Mouse (Mus musculus) erythroid progenitor cell, adult 5-6 weeks (primary cell): ENCODE results near the gene Scoc. TPM values are rescaled to one million over a fixed set of nuclear protein-coding genes. Genes with fewer than 3 reads are reported as not detected.

Experiments
- ATAC-seq: replicated peaks from 2 replicates; pipeline ENCODE4 v1.8.0; 2016; ENCODE audit warnings: moderate number of reproducible peaks, mild to moderate bottlenecking, moderate TSS enrichment, inconsistent platforms; ENCODE audit not compliant: poor library complexity, low FRiP score, severe bottlenecking
- total RNA-seq, 2 experiments: library from RNA; stranded (forward) in 1 of 2; stranded (reverse) in 1 of 2; fragments of 150-400 nt in 1 of 2; fragments of 186-747, 209-891 nt in 1 of 2; gene quantifications; 2 replicates each; pipeline versions ENCODE4 v1.2.3 to v1.2.4; 2015 to 2017; ENCODE audit warnings: low replicate concordance in 2 of 2

Scoc gene
- total RNA-seq, 2 experiments from 2014 or later = 141 to 184 TPM

DNA sequence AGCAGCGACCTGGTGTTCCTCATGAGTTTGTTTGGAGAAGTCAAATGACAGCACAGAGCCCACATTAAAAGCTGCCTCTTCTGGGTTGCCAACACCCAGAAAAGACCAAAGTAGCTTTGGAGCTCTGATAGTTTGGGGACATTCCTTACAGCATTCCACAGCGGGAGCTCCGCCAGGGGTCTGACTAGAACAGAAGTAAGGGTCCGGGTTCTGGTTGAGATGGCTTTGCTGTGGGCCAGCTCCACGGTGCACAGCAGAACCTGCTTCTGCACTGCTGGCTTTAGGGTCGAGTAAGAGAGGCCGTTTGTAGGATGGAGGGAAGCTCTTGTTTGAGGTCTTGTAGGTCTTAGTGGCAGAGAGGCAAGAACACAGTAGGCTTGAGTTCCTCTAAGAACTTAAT lies 49.7 kb downstream of the Scoc start:
- no peak for ATAC-seq

DNA sequence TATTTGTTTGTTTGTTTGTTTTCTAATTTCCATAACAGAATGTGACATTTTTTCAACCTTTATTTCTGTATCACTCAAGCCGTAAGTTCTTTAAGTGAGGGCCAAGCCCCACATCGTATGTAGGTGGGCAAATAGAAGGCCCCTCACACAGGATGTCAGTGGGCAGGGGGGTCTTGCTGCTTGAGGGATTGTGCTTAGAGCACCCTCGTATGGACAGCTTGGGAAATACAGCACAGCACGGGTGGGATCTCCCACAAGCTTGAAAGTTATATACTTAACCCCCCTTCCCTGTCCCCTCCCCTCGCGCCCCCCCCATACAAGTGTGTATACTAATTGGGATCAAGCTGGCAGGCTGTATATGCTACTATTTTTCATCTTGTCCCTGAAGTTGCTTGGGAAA lies 51.4 kb downstream of the Scoc start:
- no peak for ATAC-seq

DNA sequence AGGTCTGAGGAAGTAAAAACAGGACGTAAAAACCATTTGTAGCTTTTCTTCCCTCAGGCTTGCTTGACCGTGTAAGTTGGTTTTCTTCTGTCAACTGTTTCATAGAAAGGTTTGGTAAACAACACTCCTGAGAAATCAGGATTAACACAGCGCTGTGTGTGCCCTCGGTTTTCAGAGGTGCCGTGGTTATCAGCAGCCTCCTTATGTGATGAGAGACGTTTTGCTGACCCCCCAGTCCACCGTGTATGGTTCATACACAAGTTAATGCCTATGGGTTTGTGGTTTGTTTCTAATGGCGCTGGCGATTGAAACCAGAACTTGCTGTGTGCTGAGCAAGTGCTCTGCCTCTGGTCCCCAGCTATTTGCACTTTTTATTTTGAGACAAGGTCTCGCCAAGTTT lies 52.6 kb downstream of the Scoc start:
- no peak for ATAC-seq

- no peak for ATAC-seq
Observed at GRCm38 (mm10) chr8:83397726-83398125, 60.5 kb downstream of the Scoc start.

DNA sequence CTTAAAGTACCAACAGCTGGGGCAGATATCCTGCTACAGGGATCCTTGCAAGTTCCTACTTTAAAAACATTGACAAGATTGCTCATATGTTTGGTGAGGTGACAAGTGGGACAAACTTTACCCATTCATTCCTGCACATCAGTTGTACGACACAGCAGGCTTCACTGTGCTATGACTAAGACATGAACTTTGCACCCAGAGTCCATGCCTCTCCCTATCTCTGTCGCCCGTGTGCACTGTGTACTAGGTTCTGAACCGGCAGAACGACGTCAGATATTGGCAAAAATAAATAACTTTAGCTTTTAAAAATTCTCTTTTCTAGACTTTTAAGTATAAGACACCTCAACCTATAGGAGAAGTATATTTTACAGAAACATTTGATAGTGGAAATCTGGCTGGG lies 61.5 kb downstream of the Scoc start:
- no peak for ATAC-seq

- ATAC-seq = no peak
Observed at GRCm38 (mm10) chr8:83394325-83394724, 63.9 kb downstream of the Scoc start.

GRCm38 (mm10) chr8:83392521-83392920 lies 65.7 kb downstream of the Scoc start:
- no peak for ATAC-seq

DNA sequence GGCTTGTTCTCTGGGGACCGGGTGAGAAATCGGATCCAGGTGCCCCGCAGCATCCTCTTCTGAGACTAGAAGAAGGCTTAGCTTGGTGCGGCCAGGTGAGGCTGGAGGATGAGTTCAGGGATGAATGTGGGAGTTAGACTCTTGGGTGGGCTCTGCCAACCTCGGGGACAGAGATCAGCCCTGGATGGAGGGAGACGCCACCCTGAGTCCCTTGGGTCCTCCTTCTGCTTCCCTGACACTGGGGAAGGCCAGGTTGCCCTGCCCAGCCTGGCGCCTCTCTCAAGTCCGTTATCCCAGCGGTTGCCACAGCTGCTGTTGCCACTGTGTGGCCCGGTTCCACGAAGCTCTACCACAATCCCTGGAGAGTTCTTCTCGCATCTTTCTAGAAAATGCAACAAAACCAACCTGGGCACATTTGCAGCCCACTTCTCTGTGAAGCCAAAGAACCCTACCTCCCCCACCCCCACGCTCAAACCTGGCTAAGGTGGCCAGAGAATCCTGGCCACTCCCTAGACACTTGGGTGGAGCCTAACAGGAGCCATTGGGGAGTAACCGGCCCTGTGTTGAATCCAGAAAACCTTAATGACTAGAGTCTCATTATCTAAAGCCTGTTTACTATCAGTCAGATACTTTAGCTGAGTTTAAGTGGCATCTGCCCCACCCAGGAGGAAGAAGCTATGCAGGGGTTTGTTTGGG lies 68.0 kb downstream of the Scoc start:
- peak; percentile 73 for ATAC-seq

GRCm38 (mm10) chr8:83389316-83390005 lies 68.7 kb downstream of the Scoc start, which contains the start of gene Clgn:
Gene Clgn (plus strand): TSS chr8:83389867.
- ATAC-seq = peak; percentile 93

GRCm38 (mm10) chr8:83382850-83383249 lies 75.3 kb downstream of the Scoc start:
- no peak for ATAC-seq

DNA sequence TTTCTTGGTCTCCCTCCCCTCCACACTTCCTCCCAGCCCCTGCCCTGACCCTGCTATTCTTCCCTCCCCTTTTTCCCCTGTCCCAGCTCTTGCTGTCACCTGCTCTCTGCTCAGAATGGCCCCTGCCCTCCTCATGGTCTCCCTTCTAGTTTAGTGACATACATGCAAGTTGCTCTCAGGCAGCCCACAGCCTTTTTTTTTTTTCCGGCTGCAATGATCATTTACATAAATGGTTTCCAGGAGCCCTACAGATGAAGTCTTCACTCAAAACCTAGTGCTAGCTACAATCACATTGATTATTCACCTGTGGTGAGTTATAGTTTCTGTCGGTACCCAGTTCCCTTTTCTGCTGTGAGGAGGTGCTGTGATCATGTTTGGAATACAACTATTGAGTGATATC lies 77.2 kb downstream of the Scoc start:
- ATAC-seq = no peak

DNA sequence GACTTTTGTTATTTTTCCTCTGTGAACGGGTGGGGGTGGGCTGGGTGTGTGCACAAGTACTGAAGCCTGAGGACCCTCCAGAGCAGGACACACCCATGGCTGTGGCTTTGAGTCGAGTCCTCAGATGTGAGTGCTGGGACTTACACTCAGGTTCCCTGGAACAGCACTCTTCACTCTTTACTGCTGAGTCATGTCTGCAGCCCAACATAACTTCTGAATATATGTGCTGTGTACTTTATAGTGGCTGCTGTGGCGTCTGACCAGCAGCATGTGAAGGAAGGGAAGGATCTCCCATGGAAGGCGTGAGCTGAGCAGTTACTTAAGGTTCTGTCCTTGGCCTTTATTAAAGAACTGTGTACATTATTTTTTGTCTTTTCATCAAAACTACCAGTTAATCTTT lies 78.0 kb downstream of the Scoc start:
- ATAC-seq = no peak

Other genes starting within 250 kb of the Scoc start
- not detected in 2 replicates for gene Ucp1, start 168.0 kb downstream of the Scoc start, total RNA-seq (2015; ENCODE audit: low replicate concordance)
- gene Ucp1, start 168.0 kb downstream of the Scoc start, total RNA-seq (2017; ENCODE audit: low replicate concordance) = not detected in 2 replicates
- 13.0 and 17.6 TPM in 2 replicates for gene Elmod2, start 125.9 kb downstream of the Scoc start, total RNA-seq (2015; ENCODE audit: low replicate concordance)
- gene Elmod2, start 125.9 kb downstream of the Scoc start, total RNA-seq (2017; ENCODE audit: low replicate concordance) = 17.3 and 22.1 TPM in 2 replicates
- gene Mgat4d, start 109.9 kb downstream of the Scoc start, total RNA-seq (2015; ENCODE audit: low replicate concordance) = not detected in 2 replicates
- not detected in 2 replicates for gene Mgat4d, start 109.9 kb downstream of the Scoc start, total RNA-seq (2017; ENCODE audit: low replicate concordance)
- gene Clgn, start 68.5 kb downstream of the Scoc start, total RNA-seq (2015; ENCODE audit: low replicate concordance) = 5.8 and 8.0 TPM in 2 replicates
- gene Clgn, start 68.5 kb downstream of the Scoc start, total RNA-seq (2017; ENCODE audit: low replicate concordance) = 4.9 and 10.9 TPM in 2 replicates
- gene Olfr370, start 77.4 kb upstream of the Scoc start, total RNA-seq (2015; ENCODE audit: low replicate concordance) = not detected in 2 replicates
- not detected in 2 replicates for gene Olfr370, start 77.4 kb upstream of the Scoc start, total RNA-seq (2017; ENCODE audit: low replicate concordance)
- gene Ndufb7, start 108.3 kb upstream of the Scoc start, total RNA-seq (2015; ENCODE audit: low replicate concordance) = 90.1 and 119 TPM in 2 replicates
- gene Ndufb7, start 108.3 kb upstream of the Scoc start, total RNA-seq (2017; ENCODE audit: low replicate concordance) = 75.9 and 125 TPM in 2 replicates
- 292 and 301 TPM in 2 replicates for gene Tecr, start 149.6 kb upstream of the Scoc start, total RNA-seq (2015; ENCODE audit: low replicate concordance)
- gene Tecr, start 149.6 kb upstream of the Scoc start, total RNA-seq (2017; ENCODE audit: low replicate concordance) = 92.2 and 190 TPM in 2 replicates
- 56.2 and 59.5 TPM in 2 replicates for gene Dnajb1, start 149.8 kb upstream of the Scoc start, total RNA-seq (2015; ENCODE audit: low replicate concordance)
- gene Dnajb1, start 149.8 kb upstream of the Scoc start, total RNA-seq (2017; ENCODE audit: low replicate concordance) = 58.9 and 62.4 TPM in 2 replicates
- gene Gipc1, start 194.3 kb upstream of the Scoc start, total RNA-seq (2015; ENCODE audit: low replicate concordance) = 2.9 and 5.9 TPM in 2 replicates
- 9.3 and 12.5 TPM in 2 replicates for gene Gipc1, start 194.3 kb upstream of the Scoc start, total RNA-seq (2017; ENCODE audit: low replicate concordance)
- gene Ptger1, start 208.3 kb upstream of the Scoc start, total RNA-seq (2015; ENCODE audit: low replicate concordance) = not detected in 2 replicates
- 0.13 TPM in 1 of 2 replicates, not detected in the other for gene Ptger1, start 208.3 kb upstream of the Scoc start, total RNA-seq (2017; ENCODE audit: low replicate concordance)
- 12.6 and 25.9 TPM in 2 replicates for gene Pkn1, start 240.8 kb upstream of the Scoc start, total RNA-seq (2015; ENCODE audit: low replicate concordance)
- gene Pkn1, start 240.8 kb upstream of the Scoc start, total RNA-seq (2017; ENCODE audit: low replicate concordance) = 9.2 and 11.0 TPM in 2 replicates